ENCODE assay signal across 8 mouse cellular contexts in the genomic region with DNA sequence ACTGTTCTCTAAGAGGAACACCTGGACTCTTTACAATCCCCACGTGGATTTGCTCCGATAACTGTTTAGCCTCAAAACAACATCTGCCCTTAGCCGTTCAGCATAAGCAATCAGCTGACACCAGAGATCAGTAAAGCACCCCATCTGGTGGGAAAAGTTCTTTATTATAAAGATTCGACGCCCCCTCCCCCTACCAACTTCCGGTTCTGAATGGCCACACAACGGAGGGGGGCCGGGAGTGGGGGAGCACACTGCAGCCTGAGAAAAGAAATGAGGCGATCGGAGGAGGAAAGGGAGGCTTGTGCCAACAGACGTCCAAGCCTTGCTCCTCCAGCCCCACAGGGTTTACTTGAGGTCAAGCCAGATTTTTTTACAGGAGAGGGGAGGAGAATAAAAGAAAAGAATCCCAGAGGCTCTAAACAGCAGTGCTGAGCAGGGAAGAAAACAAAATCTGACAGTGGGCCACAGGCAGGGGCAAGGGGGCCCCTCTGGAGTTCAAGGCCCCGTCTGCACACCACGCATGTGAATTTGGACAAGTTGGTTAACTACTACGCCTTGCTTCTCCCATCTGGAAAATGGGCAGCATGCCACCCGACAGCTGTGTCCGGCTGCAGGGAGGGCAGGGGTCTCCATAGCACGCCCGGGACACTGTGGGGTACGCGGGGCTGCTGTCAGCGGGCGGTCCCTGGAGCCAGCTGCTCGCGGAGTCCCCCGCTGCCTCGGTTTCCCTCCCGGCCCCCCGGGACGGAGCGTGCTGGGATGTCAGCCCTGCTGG. TPM values are rescaled to one million over a fixed set of nuclear protein-coding genes. Genes with fewer than 3 reads are reported as not detected.
A peak's percentile ranks its signal among the peaks of the same experiment; 100 is the strongest.
DNase-seq lines count a peak whose midpoint lies in the region; ATAC-seq and TF ChIP-seq lines count a peak whose summit lies in the region.

No protein-coding gene starts in this region.

- peaks cover 10% of the 10 kb centered on the region; the same call in 1 of the 2 replicates for H3K36me3 ChIP-seq in embryonic facial prominence, embryonic 12.5 days
- H3K36me3 ChIP-seq in heart, embryonic 10.5 days = peaks cover 2% of the 10 kb centered on the region; the same call in 1 of the 2 replicates
- peaks cover 6% of the 10 kb centered on the region for H3K36me3 ChIP-seq in liver, embryonic 14.5 days (replicated peaks; ENCODE audit: control insufficient read depth, insufficient read depth, low read depth)
- H3K36me3 ChIP-seq in stomach, postnatal 0 days (ENCODE audit: control insufficient read depth, insufficient read depth, low read length) = 0 out of 2 replicates have a peak, but pooled peaks cover under 1% of the 10 kb centered on the region

- H3K4me3 ChIP-seq in embryonic facial prominence, embryonic 12.5 days = peak overlapping the region; percentile 98
- peak overlapping the region; percentile 99 for H3K4me3 ChIP-seq in heart, embryonic 10.5 days
- H3K4me3 ChIP-seq in liver, embryonic 14.5 days (ENCODE audit: insufficient read depth in 1 of 2, low read depth in 2 of 2, low read length in 2 of 2) = peak overlapping the region; percentile 77 to 94
- peak overlapping the region; percentile 96 for H3K4me3 ChIP-seq in stomach, postnatal 0 days (ENCODE audit: low read depth, low read length)

- peak overlapping the region; percentile 96 for H3K4me2 ChIP-seq in embryonic facial prominence, embryonic 12.5 days (replicated peaks)
- peak overlapping the region; percentile 96 for H3K4me2 ChIP-seq in liver, embryonic 14.5 days (ENCODE audit: low read depth)
- H3K4me2 ChIP-seq in stomach, postnatal 0 days (replicated peaks; ENCODE audit: low read depth) = peak overlapping the region; percentile 98

- H3K9ac ChIP-seq in embryonic facial prominence, embryonic 12.5 days = peak overlapping the region; percentile 91
- peak overlapping the region; percentile 82 for H3K9ac ChIP-seq in liver, embryonic 14.5 days (replicated peaks)
- peak overlapping the region; percentile 92 for H3K9ac ChIP-seq in stomach, postnatal 0 days (ENCODE audit: low read length)

- H3K27ac ChIP-seq in embryonic facial prominence, embryonic 12.5 days = peak overlapping the region; percentile 86
- peak overlapping the region; percentile 94 for H3K27ac ChIP-seq in heart, embryonic 10.5 days
- H3K27ac ChIP-seq in liver, embryonic 14.5 days = no peak overlapping the region; the same call in 1 of the 2 replicates
- peak overlapping the region; percentile 96 for H3K27ac ChIP-seq in stomach, postnatal 0 days (replicated peaks)

- peak; percentile 57 to 64 for DNase-seq in B cell, adult 2 months
- peak; percentile 63 to 87 for DNase-seq in adrenal gland, adult (ENCODE audit: inconsistent age in 2 of 2, low spot score in 1 of 2)
- DNase-seq in heart, embryonic 10.5 days (ENCODE audit: low spot score) = peak; percentile 69
- peak; percentile 62 to 74 for DNase-seq in kidney, adult 8-10 months
- no peak for DNase-seq in liver, embryonic 14.5 days (ENCODE audit: low read depth in 3 of 3, low spot score in 3 of 3)
- peak; percentile 29 for DNase-seq in naive thymus-derived CD4-positive, alpha-beta T cell, adult 2 months (ENCODE audit: low read depth)
- DNase-seq in stomach, postnatal 0 days (ENCODE audit: low spot score) = peak; percentile 61

- peak; percentile 16; the same call in 1 of the 2 replicates for TF ChIP-seq EP300 in liver, embryonic 14.5 days (IDR thresholded peaks at IDR 0.05; ENCODE audit: low read depth)
- TF ChIP-seq EP300 in stomach, postnatal 0 days (optimal IDR thresholded peaks at IDR 0.05) = peak; percentile 64

- under 1% methylated on average over 30 of the region's 30 CpGs for WGBS in embryonic facial prominence, embryonic 12.5 days
- 3% methylated on average over 30 of the region's 30 CpGs for WGBS in heart, embryonic 10.5 days
- under 1% methylated on average over 30 of the region's 30 CpGs for WGBS in liver, embryonic 14.5 days (ENCODE audit: insufficient replicate concordance)
- WGBS in stomach, postnatal 0 days = 1% methylated on average over 30 of the region's 30 CpGs

- no peaks in the 10 kb centered on the region for H3K27me3 ChIP-seq in embryonic facial prominence, embryonic 12.5 days
- H3K27me3 ChIP-seq in heart, embryonic 10.5 days (ENCODE audit: insufficient read depth, poor library complexity, severe bottlenecking) = no peaks in the 10 kb centered on the region
- H3K27me3 ChIP-seq in liver, embryonic 14.5 days (ENCODE audit: control insufficient read depth, insufficient read depth, low read length) = no peaks in the 10 kb centered on the region
- no peaks in the 10 kb centered on the region for H3K27me3 ChIP-seq in stomach, postnatal 0 days (ENCODE audit: control insufficient read depth, insufficient read depth, low read length)

- no peaks in the 10 kb centered on the region for H3K9me3 ChIP-seq in embryonic facial prominence, embryonic 12.5 days
- H3K9me3 ChIP-seq in heart, embryonic 10.5 days = no peaks in the 10 kb centered on the region
- H3K9me3 ChIP-seq in liver, embryonic 14.5 days (ENCODE audit: control insufficient read depth, low read length) = no peaks in the 10 kb centered on the region
- H3K9me3 ChIP-seq in stomach, postnatal 0 days (ENCODE audit: control insufficient read depth, low read length) = no peaks in the 10 kb centered on the region

- peaks cover 15% of the 10 kb centered on the region for H3K4me1 ChIP-seq in embryonic facial prominence, embryonic 12.5 days
- H3K4me1 ChIP-seq in heart, embryonic 10.5 days = peaks cover 15% of the 10 kb centered on the region
- H3K4me1 ChIP-seq in liver, embryonic 14.5 days (replicated peaks; ENCODE audit: control insufficient read depth in 2 of 2, insufficient read depth in 2 of 2, low read length in 1 of 2) = peaks cover 11 to 16% of the 10 kb centered on the region in 2 experiments
- H3K4me1 ChIP-seq in stomach, postnatal 0 days (replicated peaks; ENCODE audit: control insufficient read depth, insufficient read depth) = 0 out of 2 replicates have a peak, but pooled peaks cover 3% of the 10 kb centered on the region

- no peak for TF ChIP-seq CTCF in liver, embryonic 14.5 days (IDR thresholded peaks at IDR 0.05; ENCODE audit: low read depth)
- TF ChIP-seq CTCF in stomach, postnatal 0 days (IDR thresholded peaks at IDR 0.05; ENCODE audit: low read depth) = peak; percentile 12; the same call in 1 of the 2 replicates

- peak; percentile 69 for ATAC-seq in embryonic facial prominence, embryonic 12.5 days (ENCODE audit: insufficient number of reproducible peaks, insufficient read depth, low FRiP score, low TSS enrichment)
- ATAC-seq in liver, embryonic 14.5 days (ENCODE audit: insufficient read depth) = peak; percentile 17; the same call in 1 of the 2 replicates
- ATAC-seq in stomach, postnatal 0 days (ENCODE audit: low FRiP score, low TSS enrichment) = peak; percentile 57

RNA-seq across cellular contexts. Expression of a gene that starts 28.4 kb away (rescaled TPM):
- polyA plus RNA-seq in embryonic facial prominence, embryonic 12.5 days (2016; fragmentation: Nextera tagmentation; extraction: Ambion mirVana) = 18.0 and 18.5 TPM in 2 replicates
- 12.8 and 14.9 TPM in 2 replicates for polyA plus RNA-seq in heart, embryonic 10.5 days (2016; fragmentation: Nextera tagmentation; extraction: Ambion mirVana)
- polyA plus RNA-seq in liver, embryonic 14.5 days (2012; rRNA removed) = 13.6 and 15.0 TPM in 2 replicates
- polyA plus RNA-seq in liver, embryonic 14.5 days (2014; fragmentation: Nextera tagmentation; extraction: Ambion mirVana) = 21.6 and 24.0 TPM in 2 replicates
- 12.5 and 13.1 TPM in 2 replicates for polyA plus RNA-seq in stomach, postnatal 0 days (2015; fragmentation: Nextera tagmentation; extraction: Ambion mirVana)

Comparison
In these comparisons a context has a peak if more than half of its experiments do, and no peak if none do; other contexts are left out.
1. DNase-seq: peak in B cell, adult 2 months (2 of 2), adrenal gland, adult (2 of 2), heart, embryonic 10.5 days (single experiment), kidney, adult 8-10 months (2 of 2), naive thymus-derived CD4-positive, alpha-beta T cell, adult 2 months (single experiment) and stomach, postnatal 0 days (single experiment); none in liver, embryonic 14.5 days (0 of 3).
2. ATAC-seq: peak in every context shown above with its lines; median percentile 69 in embryonic facial prominence, embryonic 12.5 days; 57 in stomach, postnatal 0 days; 17 in liver, embryonic 14.5 days.
3. Peak in every context shown above with its lines, with median percentiles within 50 percentile points of each other: H3K4me2 ChIP-seq, H3K4me3 ChIP-seq and H3K9ac ChIP-seq.